Mouse (Mus musculus): Measurements from ENCODE around the gene Foxred2. TPM values are rescaled to one million over a fixed set of nuclear protein-coding genes. Genes with fewer than 3 reads are reported as not detected.

Foxred2 gene
- polyA plus RNA-seq, 1 experiment from 2014 or later: 4.5 TPM

DNA sequence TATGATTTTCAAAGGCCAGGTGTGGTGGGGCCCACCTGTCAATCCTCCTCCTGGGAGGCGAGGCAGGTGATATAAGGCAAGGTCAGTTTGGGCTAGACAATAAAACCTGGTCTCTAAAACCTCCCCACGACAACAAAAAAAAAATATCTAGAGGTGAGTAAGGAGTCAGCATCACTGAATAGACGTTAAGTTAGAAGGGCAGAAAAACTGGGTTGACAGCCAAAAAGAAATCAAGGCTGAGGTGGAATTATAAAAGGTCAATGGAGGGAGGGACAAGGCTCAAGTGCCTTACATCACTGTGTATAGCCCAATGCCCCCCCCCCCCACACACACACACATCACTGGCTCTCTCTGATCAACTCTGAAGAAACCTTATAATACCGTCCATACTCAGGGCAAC, 28.4 kb downstream of the Foxred2 start:
- H3K27me3 ChIP-seq (replicated peaks; ENCODE audit: control insufficient read depth, insufficient read depth, low read length): no peaks in the 10 kb centered on the region
- H3K4me3 ChIP-seq (ENCODE audit: low read depth, low read length): peak overlapping the region; percentile 77
- DNase-seq (ENCODE audit: low spot score): no peak
- ATAC-seq (ENCODE audit: low read depth): no peak
- H3K27ac ChIP-seq (replicated peaks; ENCODE audit: low read depth, low read length): peak overlapping the region; percentile 93; the same call in 1 of the 2 replicates
- peaks cover 35% of the 10 kb centered on the region for H3K36me3 ChIP-seq (ENCODE audit: control insufficient read depth, insufficient read depth, low read length)
- H3K9me3 ChIP-seq (ENCODE audit: control insufficient read depth, low read length): no peaks in the 10 kb centered on the region
- peak overlapping the region; percentile 83 for H3K9ac ChIP-seq (ENCODE audit: low read depth, low read length)
- H3K4me1 ChIP-seq (ENCODE audit: control insufficient read depth, insufficient read depth, low read length): peaks cover 10% of the 10 kb centered on the region
- H3K4me2 ChIP-seq (ENCODE audit: low read depth, low read length): peak overlapping the region; percentile 79
- 25% methylated on average over 4 of the region's 4 CpGs for WGBS

- Histone ChIP-seq H3K36me3 (ENCODE audit: control insufficient read depth, insufficient read depth, low read length) (peaks cover 46% of the 10 kb centered on the region), H3K27me3 (replicated peaks; ENCODE audit: control insufficient read depth, insufficient read depth, low read length) (no peaks in the 10 kb centered on the region), H3K4me3 (ENCODE audit: low read depth, low read length) (no peak overlapping the region), H3K27ac (replicated peaks; ENCODE audit: low read depth, low read length) (no peak overlapping the region), H3K9me3 (ENCODE audit: control insufficient read depth, low read length) (no peaks in the 10 kb centered on the region), H3K9ac (ENCODE audit: low read depth, low read length) (no peak overlapping the region), H3K4me1 (ENCODE audit: control insufficient read depth, insufficient read depth, low read length) (peaks cover 10% of the 10 kb centered on the region), H3K4me2 (ENCODE audit: low read depth, low read length) (no peak overlapping the region)
- 93% methylated on average over 5 of the region's 5 CpGs for WGBS
- DNase-seq (ENCODE audit: low spot score) (no peak), ATAC-seq (ENCODE audit: low read depth) (no peak)
Measured at GRCm38 (mm10) chr15:77926921-77927320, 29.6 kb downstream of the Foxred2 start.

GRCm38 (mm10) chr15:77925195-77925594, 31.3 kb downstream of the Foxred2 start:
- peaks cover 10% of the 10 kb centered on the region for H3K4me1 ChIP-seq (ENCODE audit: control insufficient read depth, insufficient read depth, low read length)
- H3K4me3 ChIP-seq (ENCODE audit: low read depth, low read length): no peak overlapping the region
- peaks cover 61% of the 10 kb centered on the region for H3K36me3 ChIP-seq (ENCODE audit: control insufficient read depth, insufficient read depth, low read length)
- WGBS: 93% methylated on average over 2 of the region's 2 CpGs
- H3K4me2 ChIP-seq (ENCODE audit: low read depth, low read length): no peak overlapping the region
- no peaks in the 10 kb centered on the region for H3K9me3 ChIP-seq (ENCODE audit: control insufficient read depth, low read length)
- ATAC-seq (ENCODE audit: low read depth) (no peak), DNase-seq (ENCODE audit: low spot score) (no peak)
- H3K27me3 ChIP-seq (replicated peaks; ENCODE audit: control insufficient read depth, insufficient read depth, low read length): no peaks in the 10 kb centered on the region
- H3K27ac ChIP-seq (replicated peaks; ENCODE audit: low read depth, low read length): no peak overlapping the region
- H3K9ac ChIP-seq (ENCODE audit: low read depth, low read length): no peak overlapping the region

- H3K4me1 ChIP-seq (ENCODE audit: control insufficient read depth, insufficient read depth, low read length): peaks cover 5% of the 10 kb centered on the region; the same call in 1 of the 2 replicates
- H3K4me2 ChIP-seq (ENCODE audit: low read depth, low read length): no peak overlapping the region
- DNase-seq (ENCODE audit: low spot score): no peak
- H3K9ac ChIP-seq (ENCODE audit: low read depth, low read length): no peak overlapping the region
- no peaks in the 10 kb centered on the region for H3K9me3 ChIP-seq (ENCODE audit: control insufficient read depth, low read length)
- no peak overlapping the region for H3K27ac ChIP-seq (replicated peaks; ENCODE audit: low read depth, low read length)
- H3K4me3 ChIP-seq (ENCODE audit: low read depth, low read length): no peak overlapping the region
- 69% methylated on average over 9 of the region's 9 CpGs for WGBS
- ATAC-seq (ENCODE audit: low read depth): no peak
- peaks cover 76% of the 10 kb centered on the region for H3K36me3 ChIP-seq (ENCODE audit: control insufficient read depth, insufficient read depth, low read length)
- H3K27me3 ChIP-seq (replicated peaks; ENCODE audit: control insufficient read depth, insufficient read depth, low read length): no peaks in the 10 kb centered on the region
Measured at GRCm38 (mm10) chr15:77923267-77924035, 33.1 kb downstream of the Foxred2 start.

DNA sequence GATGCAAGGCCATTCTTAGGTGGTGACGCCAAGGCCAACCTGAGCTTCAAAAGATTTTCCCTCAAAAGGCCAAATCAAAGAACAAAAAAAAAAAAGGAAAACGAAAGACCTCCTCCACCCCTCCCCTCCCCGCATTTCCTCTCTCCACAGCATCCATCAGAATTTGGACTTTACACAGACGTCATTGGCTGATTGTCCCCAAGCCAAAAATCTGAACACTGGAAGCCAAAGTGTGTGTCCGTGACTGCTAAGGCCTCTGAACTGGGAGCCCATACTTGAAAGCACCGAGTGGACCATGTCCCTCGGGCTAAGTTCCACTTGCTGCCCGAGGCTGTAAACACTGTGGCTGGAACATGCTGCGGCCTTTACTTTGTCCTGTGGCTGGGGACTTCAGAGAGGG, 33.8 kb downstream of the Foxred2 start:
- ATAC-seq (ENCODE audit: low read depth) (no peak), DNase-seq (ENCODE audit: low spot score) (no peak)
- peaks cover 1% of the 10 kb centered on the region; the same call in 1 of the 2 replicates for H3K4me1 ChIP-seq (ENCODE audit: control insufficient read depth, insufficient read depth, low read length)
- no peak overlapping the region for H3K4me2 ChIP-seq (ENCODE audit: low read depth, low read length)
- no peak overlapping the region for H3K27ac ChIP-seq (replicated peaks; ENCODE audit: low read depth, low read length)
- no peaks in the 10 kb centered on the region for H3K9me3 ChIP-seq (ENCODE audit: control insufficient read depth, low read length)
- H3K4me3 ChIP-seq (ENCODE audit: low read depth, low read length): no peak overlapping the region
- peaks cover 80% of the 10 kb centered on the region for H3K36me3 ChIP-seq (ENCODE audit: control insufficient read depth, insufficient read depth, low read length)
- no peak overlapping the region for H3K9ac ChIP-seq (ENCODE audit: low read depth, low read length)
- WGBS: 80% methylated on average over 9 of the region's 9 CpGs
- no peaks in the 10 kb centered on the region for H3K27me3 ChIP-seq (replicated peaks; ENCODE audit: control insufficient read depth, insufficient read depth, low read length)

DNA sequence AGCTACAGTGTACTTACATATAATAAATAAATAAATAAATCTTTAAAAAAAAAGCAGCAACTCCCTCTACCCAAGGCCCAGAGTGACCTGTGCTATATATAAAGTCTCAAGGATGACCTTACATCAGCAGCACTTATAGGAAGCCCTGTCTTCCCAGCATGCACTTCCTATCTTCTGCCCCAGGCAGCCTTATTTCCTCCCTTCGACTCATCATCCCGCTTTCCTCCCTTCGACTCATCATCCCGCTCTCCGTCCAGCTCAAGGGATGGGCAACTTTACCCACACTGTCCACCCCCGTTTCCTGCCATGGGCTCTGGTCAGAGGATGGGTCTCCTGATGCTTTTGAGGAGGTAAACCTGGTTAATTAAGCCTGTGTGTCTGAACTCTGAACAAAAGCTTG, 34.9 kb downstream of the Foxred2 start:
- H3K9ac ChIP-seq (ENCODE audit: low read depth, low read length): no peak overlapping the region
- DNase-seq (ENCODE audit: low spot score): no peak
- WGBS: 84% methylated on average over 6 of the region's 6 CpGs

GRCm38 (mm10) chr15:77920511-77921462, 35.7 kb downstream of the Foxred2 start:
- Histone ChIP-seq H3K9ac (ENCODE audit: low read depth, low read length) (no peak overlapping the region), H3K4me1 (ENCODE audit: control insufficient read depth, insufficient read depth, low read length) (no peaks in the 10 kb centered on the region), H3K9me3 (ENCODE audit: control insufficient read depth, low read length) (no peaks in the 10 kb centered on the region), H3K36me3 (ENCODE audit: control insufficient read depth, insufficient read depth, low read length) (peaks cover 83% of the 10 kb centered on the region), H3K27me3 (replicated peaks; ENCODE audit: control insufficient read depth, insufficient read depth, low read length) (no peaks in the 10 kb centered on the region), H3K27ac (replicated peaks; ENCODE audit: low read depth, low read length) (no peak overlapping the region), H3K4me2 (ENCODE audit: low read depth, low read length) (no peak overlapping the region), H3K4me3 (ENCODE audit: low read depth, low read length) (no peak overlapping the region)
- 72% methylated on average over 10 of the region's 10 CpGs for WGBS
- ATAC-seq (ENCODE audit: low read depth) (no peak), DNase-seq (ENCODE audit: low spot score) (no peak)

More for the DNA sequence above, 34.9 kb downstream of the Foxred2 start:
- no peaks in the 10 kb centered on the region for H3K27me3 ChIP-seq (replicated peaks; ENCODE audit: control insufficient read depth, insufficient read depth, low read length)
- ATAC-seq (ENCODE audit: low read depth): no peak
- H3K27ac ChIP-seq (replicated peaks; ENCODE audit: low read depth, low read length): no peak overlapping the region
- H3K4me3 ChIP-seq (ENCODE audit: low read depth, low read length): no peak overlapping the region
- peaks cover 79% of the 10 kb centered on the region for H3K36me3 ChIP-seq (ENCODE audit: control insufficient read depth, insufficient read depth, low read length)
- H3K9me3 ChIP-seq (ENCODE audit: control insufficient read depth, low read length): no peaks in the 10 kb centered on the region
- H3K4me2 ChIP-seq (ENCODE audit: low read depth, low read length): no peak overlapping the region
- no peaks in the 10 kb centered on the region for H3K4me1 ChIP-seq (ENCODE audit: control insufficient read depth, insufficient read depth, low read length)

GRCm38 (mm10) chr15:77919441-77919840, 37.1 kb downstream of the Foxred2 start:
- H3K36me3 ChIP-seq (ENCODE audit: control insufficient read depth, insufficient read depth, low read length): peaks cover 86% of the 10 kb centered on the region
- H3K9ac ChIP-seq (ENCODE audit: low read depth, low read length): no peak overlapping the region
- no peak overlapping the region for H3K27ac ChIP-seq (replicated peaks; ENCODE audit: low read depth, low read length)
- H3K27me3 ChIP-seq (replicated peaks; ENCODE audit: control insufficient read depth, insufficient read depth, low read length): no peaks in the 10 kb centered on the region
- no peaks in the 10 kb centered on the region for H3K4me1 ChIP-seq (ENCODE audit: control insufficient read depth, insufficient read depth, low read length)
- H3K4me2 ChIP-seq (ENCODE audit: low read depth, low read length): no peak overlapping the region
- H3K4me3 ChIP-seq (ENCODE audit: low read depth, low read length): no peak overlapping the region
- 79% methylated on average over 10 of the region's 12 CpGs for WGBS
- ATAC-seq (ENCODE audit: low read depth) (no peak), DNase-seq (ENCODE audit: low spot score) (no peak)
- no peaks in the 10 kb centered on the region for H3K9me3 ChIP-seq (ENCODE audit: control insufficient read depth, low read length)
